Mouse (Mus musculus) frontal cortex, postnatal 25 days (tissue): ENCODE results near the gene Iah1.

Experiments used
- DNase-seq, 2 experiments: peaks; one replicate each; pipeline ENCODE4 v3.0.0; 2022; ENCODE audit warnings: low spot score in 2 of 2

Gene Iah1

GRCm38 (mm10) chr12:21364624-21365435 is 48.6 kb downstream of the Iah1 start:
- no peak for DNase-seq

DNA sequence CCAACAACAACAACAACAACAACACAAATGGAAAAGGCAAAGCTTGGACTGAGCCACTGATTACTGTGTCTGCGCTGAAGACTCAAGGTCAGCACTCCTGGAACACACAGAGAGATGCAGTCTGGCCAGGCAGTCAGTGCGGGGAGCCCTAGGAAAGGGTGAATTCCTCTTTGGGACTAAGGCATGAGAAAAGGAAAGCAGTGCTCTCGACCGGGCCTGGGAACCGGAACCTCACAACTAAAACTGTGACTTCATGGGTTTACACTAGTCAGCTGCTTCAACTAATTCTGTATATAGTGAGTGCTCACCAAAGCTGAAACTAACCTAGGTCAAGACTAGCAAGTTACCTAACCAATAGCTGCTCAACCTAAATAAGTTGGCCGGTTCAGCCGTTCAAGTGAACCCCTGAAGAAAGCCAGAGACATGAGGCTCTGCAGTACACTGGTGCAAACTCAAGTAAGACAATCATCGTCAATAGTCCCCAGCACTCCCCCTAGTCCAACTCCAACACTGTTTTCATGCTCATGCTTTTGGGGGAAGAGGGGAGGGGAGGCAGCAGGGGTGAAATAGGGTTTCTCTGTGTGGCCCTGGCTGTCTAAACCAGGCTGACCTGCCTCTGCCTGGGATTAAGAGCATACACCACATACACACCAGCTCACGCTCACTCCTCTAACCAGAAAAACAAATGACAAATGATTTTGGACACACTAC is 52.3 kb downstream of the Iah1 start:
- DNase-seq, result no peak

GRCm38 (mm10) chr12:21369087-21369410 is 52.9 kb downstream of the Iah1 start:
- no peak for DNase-seq

DNA sequence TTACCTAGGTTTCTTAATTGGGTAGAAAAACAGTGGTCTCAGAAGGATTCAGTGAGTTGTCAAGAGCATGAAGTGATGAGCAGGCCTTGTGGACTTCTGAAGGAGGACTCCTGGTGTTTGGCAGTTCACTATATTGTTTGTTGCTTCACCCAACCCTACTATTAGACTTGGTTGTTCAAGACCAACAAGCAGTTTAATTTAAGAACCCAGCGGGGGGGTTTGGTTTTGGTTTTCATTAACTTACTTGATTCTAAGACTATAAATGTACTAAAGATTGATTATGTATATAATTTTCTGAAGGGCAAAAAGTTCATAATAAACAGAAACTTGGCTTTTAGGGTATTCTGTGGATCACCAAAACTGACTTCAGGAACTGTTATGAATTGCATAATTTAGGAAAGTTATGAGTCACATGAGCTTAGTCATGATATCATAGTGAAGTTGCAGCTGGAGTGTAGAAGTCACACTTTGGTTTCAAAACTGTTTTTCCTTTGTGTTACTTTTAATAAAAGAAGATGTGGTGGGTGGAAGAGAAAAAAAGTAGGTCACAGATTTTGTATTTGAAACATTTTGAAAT is 53.9 kb downstream of the Iah1 start:
- DNase-seq, result no peak

GRCm38 (mm10) chr12:21373100-21373819 is 57.1 kb downstream of the Iah1 start, which contains the start of gene Adam17:
Gene Adam17 (minus strand): TSS chr12:21373632.
- DNase-seq, result peak; percentile 92 to 95
